28 mouse cellular contexts compared by ENCODE assay signal in the genomic region with DNA sequence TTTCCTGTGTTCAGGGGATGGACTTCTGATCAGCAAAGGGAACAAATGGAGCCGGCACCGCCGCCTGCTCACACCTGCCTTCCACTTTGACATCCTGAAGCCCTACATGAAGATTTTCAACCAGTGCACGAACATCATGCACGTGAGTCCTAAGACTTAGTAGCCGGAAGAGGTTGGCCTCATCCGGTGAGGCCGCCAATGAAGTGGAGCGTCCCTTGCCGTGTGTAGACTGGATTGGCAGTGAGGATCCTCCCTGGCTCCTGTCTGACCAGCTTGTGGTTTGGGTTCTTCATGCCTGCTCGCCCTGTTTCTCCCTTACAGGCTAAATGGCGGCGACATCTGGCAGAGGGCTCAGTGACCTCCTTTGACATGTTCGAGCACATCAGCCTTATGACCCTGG. TPM values are rescaled to one million over a fixed set of nuclear protein-coding genes. Genes with fewer than 3 reads are reported as not detected.
A peak's percentile ranks its signal among the peaks of the same experiment; 100 is the strongest.
DNase-seq lines count a peak whose midpoint lies in the region; TF ChIP-seq lines count a peak whose summit lies in the region.
"Had no signal": no experiment of that assay in that cellular context is flagged by ENCODE, and none has a peak within 500 bp of the region (broad histone marks: within the 10 kb centered on the region; RNA-seq: fewer than 3 reads in every experiment).

No protein-coding gene starts in this region.

- H3K79me2 ChIP-seq in liver, adult 2 months (ENCODE audit: control insufficient read depth, insufficient read depth, low read length): no peaks in the 10 kb centered on the region

- H3K36me3 ChIP-seq in liver, adult 2 months (ENCODE audit: control insufficient read depth, insufficient read depth, low read length): no peaks in the 10 kb centered on the region
- H3K36me3 ChIP-seq in E14TG2a.4 (ENCODE audit: insufficient read depth, low read length): no peaks in the 10 kb centered on the region
- H3K36me3 ChIP-seq in ES-Bruce4 (ENCODE audit: control insufficient read depth, insufficient read depth, low read length, poor library complexity, severe bottlenecking): no peaks in the 10 kb centered on the region
- H3K36me3 ChIP-seq: forebrain, embryonic 10.5 days; G1E; heart, embryonic 10.5 days; heart, embryonic 13.5 days; hindbrain, embryonic 12.5 days; hindbrain, embryonic 15.5 days had no signal

- H3K9me3 ChIP-seq in E14TG2a.4 (ENCODE audit: low read length): no peaks in the 10 kb centered on the region
- no peaks in the 10 kb centered on the region for H3K9me3 ChIP-seq in ES-Bruce4 (replicated peaks; ENCODE audit: control insufficient read depth, insufficient read depth, low read length, poor library complexity, severe bottlenecking)
- H3K9me3 ChIP-seq: forebrain, embryonic 10.5 days; forebrain, embryonic 13.5 days; G1E; heart, embryonic 10.5 days; heart, embryonic 13.5 days; hindbrain, embryonic 12.5 days; hindbrain, embryonic 15.5 days had no signal

- peak; percentile 51 for DNase-seq in liver, adult 2 months (ENCODE audit: extremely low read depth, low read depth, low spot score)
- no peak for DNase-seq in liver
- peak; percentile 61 for DNase-seq in R1 (ENCODE audit: low read depth, low spot score)
- no peak for DNase-seq in heart, postnatal 4 days
- no peak for DNase-seq in Muller cell, postnatal 12 days (ENCODE audit: inconsistent ontology term)
- DNase-seq: adrenal gland, postnatal 10 days; cerebellum, adult 11 months; cerebellum, adult 2 months; cerebellum, postnatal 14 days; gastrocnemius, postnatal 10 days; gastrocnemius, postnatal 36 days; heart, adult 2 months; heart, postnatal 14 days; kidney, adult 18-20 months had no signal

- no peak for TF ChIP-seq CTCF in liver, adult 2 months (IDR thresholded peaks at IDR 0.05; ENCODE audit: low read depth, low read length)
- TF ChIP-seq CTCF in E14TG2a.4 (conservative IDR thresholded peaks at IDR 0.05; ENCODE audit: low read length) (no peak), ES-Bruce4 (IDR thresholded peaks at IDR 0.05; ENCODE audit: low read depth, low read length) (no peak)

- TF ChIP-seq POLR2A in liver, adult 2 months (IDR thresholded peaks at IDR 0.05; ENCODE audit: extremely low read depth, insufficient read depth, low read length): no peak
- no peak for TF ChIP-seq POLR2A in ES-Bruce4 (IDR thresholded peaks at IDR 0.05; ENCODE audit: insufficient read depth, low read length)

- H3K9ac ChIP-seq in liver, adult 2 months (ENCODE audit: low read depth, low read length): no peak overlapping the region
- no peak overlapping the region for H3K9ac ChIP-seq in ES-Bruce4 (ENCODE audit: low read depth, poor library complexity, severe bottlenecking)
- H3K9ac ChIP-seq: forebrain, embryonic 13.5 days; heart, embryonic 13.5 days; hindbrain, embryonic 12.5 days; hindbrain, embryonic 15.5 days had no signal

- no peak overlapping the region for H3K4me3 ChIP-seq in liver, adult 2 months (ENCODE audit: insufficient read depth, low read depth, low read length)
- H3K4me3 ChIP-seq in E14TG2a.4 (replicated peaks; ENCODE audit: low read length) (peak overlapping the region; percentile 65), ES-Bruce4 (ENCODE audit: low read depth, low read length) (peak overlapping the region; percentile 42)
- H3K4me3 ChIP-seq: forebrain, embryonic 10.5 days; forebrain, embryonic 13.5 days; heart, adult 2 months; heart, embryonic 10.5 days; heart, embryonic 13.5 days; hindbrain, embryonic 12.5 days; hindbrain, embryonic 15.5 days had no signal

- H3K4me1 ChIP-seq in liver, adult 2 months (ENCODE audit: control insufficient read depth, insufficient read depth, low read length): peaks cover 23% of the 10 kb centered on the region
- H3K4me1 ChIP-seq in E14TG2a.4 (replicated peaks; ENCODE audit: low read depth, low read length) (peaks cover 21% of the 10 kb centered on the region), ES-Bruce4 (ENCODE audit: control insufficient read depth, insufficient read depth, low read length) (no peaks in the 10 kb centered on the region)

- no peak for TF ChIP-seq EP300 in ES-Bruce4 (IDR thresholded peaks at IDR 0.05; ENCODE audit: insufficient read depth, low read depth, low read length)

- 72% methylated on average over 14 of the region's 14 CpGs for WGBS in liver, adult 2 months

- H3K27me3 ChIP-seq in liver, adult 2 months (ENCODE audit: control insufficient read depth, insufficient read depth, low read length): no peaks in the 10 kb centered on the region
- H3K27me3 ChIP-seq in E14TG2a.4 (ENCODE audit: insufficient read depth, low read length) (peaks cover 26% of the 10 kb centered on the region), ES-Bruce4 (ENCODE audit: control insufficient read depth, insufficient read depth, low read length, poor library complexity, severe bottlenecking) (no peaks in the 10 kb centered on the region)
- H3K27me3 ChIP-seq: hindbrain, embryonic 15.5 days had no signal

- no peak overlapping the region for H3K27ac ChIP-seq in liver, adult 2 months (replicated peaks; ENCODE audit: insufficient read depth, low read depth, low read length)
- H3K27ac ChIP-seq in ES-Bruce4 (ENCODE audit: insufficient read depth, low read length): no peak overlapping the region
- H3K27ac ChIP-seq: forebrain, embryonic 10.5 days; forebrain, embryonic 13.5 days; heart, adult 2 months; heart, embryonic 10.5 days; heart, embryonic 13.5 days; hindbrain, embryonic 12.5 days; hindbrain, embryonic 15.5 days had no signal

RNA-seq across cellular contexts. Expression of a gene that starts 24.1 kb away (rescaled TPM):
- total RNA-seq in liver, adult 2 months (2014; rRNA removed): 10.2 and 14.1 TPM in 2 replicates
- polyA plus RNA-seq in liver, adult 2 months (2012; rRNA removed): 18.7 and 20.1 TPM in 2 replicates
- polyA plus RNA-seq in ES-Bruce4 (2011; ENCODE audit: insufficient read depth, insufficient read length, low read depth, missing spikeins): 10.4 and 11.5 TPM in 2 replicates
- total RNA-seq in heart, postnatal 4 days (2021): 1 to 10 TPM; 8.0 to 9.1 TPM

RNA-seq across cellular contexts. Expression of a gene that starts 29.2 kb away (rescaled TPM):
- total RNA-seq in liver, adult 2 months (2014; rRNA removed): 0.18 and 0.47 TPM in 2 replicates
- 0.49 and 0.67 TPM in 2 replicates for polyA plus RNA-seq in liver, adult 2 months (2012; rRNA removed)
- 0.88 and 1.2 TPM in 2 replicates for polyA plus RNA-seq in ES-Bruce4 (2011; ENCODE audit: insufficient read depth, insufficient read length, low read depth, missing spikeins)
- under 1 TPM; 0.17 to 0.43 TPM for total RNA-seq in heart, postnatal 4 days (2021)
- total RNA-seq: adrenal gland, adult 18-20 months; heart, adult 2 months had no signal
- polyA plus RNA-seq: G1E; heart, embryonic 10.5 days had no signal

RNA-seq across cellular contexts. Expression of a gene that starts 54.6 kb away (rescaled TPM):
- total RNA-seq in liver, adult 2 months (2014; rRNA removed): 4.1 and 4.9 TPM in 2 replicates
- 3.4 and 5.1 TPM in 2 replicates for polyA plus RNA-seq in liver, adult 2 months (2012; rRNA removed)
- polyA plus RNA-seq in ES-Bruce4 (2011; ENCODE audit: insufficient read depth, insufficient read length, low read depth, missing spikeins): 16.3 and 17.2 TPM in 2 replicates
- total RNA-seq in heart, postnatal 4 days (2021): 10 to 100 TPM; 11.9 to 15.3 TPM
- polyA plus RNA-seq: G1E had no signal

RNA-seq across cellular contexts. Expression of a gene that starts 57.8 kb away (rescaled TPM):
- 69.5 and 141 TPM in 2 replicates for total RNA-seq in liver, adult 2 months (2014; rRNA removed)
- polyA plus RNA-seq in liver, adult 2 months (2012; rRNA removed): 198 and 251 TPM in 2 replicates
- not detected in 2 replicates for polyA plus RNA-seq in ES-Bruce4 (2011; ENCODE audit: insufficient read depth, insufficient read length, low read depth, missing spikeins)
- not detected for total RNA-seq in heart, postnatal 4 days (2021)
- total RNA-seq: gastrocnemius, adult 18-20 months; gastrocnemius, postnatal 10 days had no signal
- polyA plus RNA-seq: C2C12; cerebellum, adult 2 months; embryonic facial prominence, embryonic 11.5 days; forebrain, embryonic 13.5 days; forebrain, embryonic 16.5 days; hindbrain, embryonic 15.5 days had no signal

Comparison
In these comparisons a context has a peak if more than half of its experiments do, and no peak if none do; other contexts are left out.
1. DNase-seq: peak in liver, adult 2 months (single experiment) and R1 (single experiment); none in liver (single experiment), heart, postnatal 4 days (single experiment) and Muller cell, postnatal 12 days (single experiment).